Mouse (Mus musculus) testis, adult 2 months (tissue): ENCODE measurements at regions not wholly inside any gene's neighbourhood (a gene's known extent, or its start where the extent isn't known, plus 50 kb on each side); places are given as distances from the start of the nearest gene placed in this dataset.

ENCODE experiments used
- H3K27ac ChIP-seq: fragments of 200-500 bp; 2 replicates; pipeline ENCODE4 v1.5.1; 2012; ENCODE audit warnings: low read depth, low read length; ENCODE audit not compliant: control insufficient read depth, insufficient read depth
- H3K27me3 ChIP-seq: fragments of 200-500 bp; 2 replicates; pipeline ENCODE4 v1.6.1; 2012; ENCODE audit warnings: mild to moderate bottlenecking, low read length, moderate library complexity; ENCODE audit not compliant: control insufficient read depth, insufficient read depth
- H3K36me3 ChIP-seq: fragments of 200-500 bp; 2 replicates; pipeline ENCODE4 v1.6.1; 2012; ENCODE audit warnings: mild to moderate bottlenecking, low read length; ENCODE audit not compliant: control insufficient read depth, insufficient read depth
- H3K4me1 ChIP-seq: fragments of 200-500 bp; 2 replicates; pipeline ENCODE4 v1.6.1; 2012; ENCODE audit warnings: low read length; ENCODE audit not compliant: control insufficient read depth, insufficient read depth
- H3K4me3 ChIP-seq: fragments of 200-500 bp; 2 replicates; pipeline ENCODE4 v1.5.1; 2012; ENCODE audit warnings: low read depth, mild to moderate bottlenecking, low read length, moderate library complexity, mixed read lengths; ENCODE audit not compliant: control insufficient read depth
- CTCF ChIP-seq: fragments of 200-500 bp; IDR thresholded peaks from 2 replicates; pipeline ENCODE4 v1.5.1; 2012; ENCODE audit warnings: low read depth, mild to moderate bottlenecking, inconsistent platforms, low read length, moderate library complexity; ENCODE audit not compliant: control insufficient read depth, insufficient read depth, insufficient replicate concordance
- POLR2A ChIP-seq: fragments of 200-500 bp; IDR thresholded peaks from 2 replicates; pipeline ENCODE4 v1.6.1; 2012; ENCODE audit warnings: low read depth, mild to moderate bottlenecking, inconsistent platforms, low read length, moderate library complexity; ENCODE audit not compliant: control insufficient read depth

DNA sequence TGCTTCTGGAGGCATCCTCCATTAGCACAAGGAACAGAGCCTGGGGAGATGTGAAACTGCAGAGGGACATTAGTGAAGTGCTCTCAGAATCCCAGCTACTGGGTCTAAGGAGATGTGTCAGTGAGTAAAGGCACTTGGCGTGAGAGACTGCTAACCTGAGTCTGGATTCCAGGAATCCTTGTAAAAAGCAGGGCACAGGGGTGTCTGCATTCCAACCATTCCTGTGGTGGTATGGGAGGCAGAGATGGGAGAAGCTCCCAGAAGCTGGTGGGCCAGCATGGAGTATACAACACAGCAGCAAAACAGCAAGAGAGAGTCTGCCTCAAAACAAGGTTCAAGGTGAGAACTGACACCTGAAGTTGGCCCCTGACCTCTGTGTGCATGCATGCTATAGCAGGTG lies 118.9 kb downstream of the Mid1ip1 start:
- Histone ChIP-seq H3K27ac (no peak overlapping the region), H3K4me3 (no peak overlapping the region), H3K27me3 (no peaks in the 10 kb centered on the region), H3K36me3 (no peaks in the 10 kb centered on the region), H3K4me1 (no peaks in the 10 kb centered on the region)
- TF ChIP-seq CTCF (no peak), POLR2A (no peak)

DNA sequence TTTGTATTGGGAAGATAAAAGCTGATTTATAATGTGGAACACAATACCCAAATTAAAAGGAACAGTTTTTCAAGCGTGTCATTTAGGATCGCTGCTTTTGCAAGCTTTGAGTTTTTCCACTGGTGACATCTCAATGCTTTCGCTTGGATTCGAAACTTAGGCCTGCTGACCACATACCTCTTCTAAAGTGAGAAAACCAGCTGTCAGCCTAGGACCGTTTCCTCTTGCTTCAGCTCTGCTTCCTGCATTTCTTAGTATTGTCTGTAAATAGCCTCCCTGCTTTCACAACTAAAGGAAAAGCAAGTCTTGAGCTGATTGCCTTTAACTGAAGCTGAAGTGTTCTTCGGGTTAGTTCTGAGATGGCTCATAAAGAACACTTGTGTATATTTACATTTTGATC lies 142.3 kb downstream of the Mid1ip1 start:
- Histone ChIP-seq H3K27me3 (no peaks in the 10 kb centered on the region), H3K36me3 (no peaks in the 10 kb centered on the region), H3K4me1 (no peaks in the 10 kb centered on the region), H3K4me3 (no peak overlapping the region), H3K27ac (no peak overlapping the region)
- TF ChIP-seq POLR2A (no peak), CTCF (no peak)

DNA sequence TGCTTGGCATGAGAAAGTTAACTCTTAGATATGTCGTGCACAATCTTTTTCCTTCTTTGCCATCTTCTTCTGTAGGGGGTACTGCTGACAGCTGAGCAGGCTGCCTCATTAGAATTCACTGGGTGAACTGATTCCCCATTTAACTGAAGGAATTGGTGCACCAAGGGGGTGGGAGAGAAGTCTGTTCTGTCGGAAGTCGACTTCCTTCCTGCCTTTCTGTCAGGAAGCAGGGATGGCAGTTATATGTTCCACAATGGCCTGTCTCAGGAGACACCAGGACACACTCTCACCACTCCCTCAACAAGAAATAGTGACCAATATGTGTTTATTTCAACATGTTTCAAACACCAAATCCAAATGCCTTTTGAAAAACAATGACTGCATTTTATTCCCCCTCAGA lies 142.9 kb downstream of the Mid1ip1 start:
- Histone ChIP-seq H3K4me3 (no peak overlapping the region), H3K36me3 (no peaks in the 10 kb centered on the region), H3K4me1 (no peaks in the 10 kb centered on the region), H3K27me3 (no peaks in the 10 kb centered on the region), H3K27ac (no peak overlapping the region)
- TF ChIP-seq CTCF (no peak), POLR2A (no peak)

DNA sequence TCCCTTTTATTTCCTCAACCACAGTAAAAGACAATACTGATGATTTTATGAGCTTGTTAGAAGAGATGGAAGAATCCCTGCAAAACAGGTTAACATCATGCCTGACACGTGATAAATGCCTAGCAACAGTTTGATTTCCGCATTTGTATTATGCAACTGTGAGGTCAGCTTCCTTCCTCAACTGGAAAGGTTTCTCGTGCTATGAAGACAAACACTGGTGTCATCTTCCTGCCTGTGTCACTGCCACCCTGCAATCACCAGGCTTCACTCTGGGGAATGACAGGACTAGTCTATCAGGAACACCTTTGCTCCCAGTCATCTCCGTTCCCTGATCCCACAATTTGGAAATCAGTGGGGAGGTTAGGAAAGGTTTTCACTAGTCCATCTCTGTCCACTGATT lies 156.8 kb downstream of the Mid1ip1 start:
- H3K36me3 ChIP-seq = no peaks in the 10 kb centered on the region
- H3K27me3 ChIP-seq = no peaks in the 10 kb centered on the region
- no peak overlapping the region for H3K4me3 ChIP-seq
- TF ChIP-seq POLR2A = no peak
- TF ChIP-seq CTCF = no peak
- no peaks in the 10 kb centered on the region for H3K4me1 ChIP-seq
- no peak overlapping the region for H3K27ac ChIP-seq

DNA sequence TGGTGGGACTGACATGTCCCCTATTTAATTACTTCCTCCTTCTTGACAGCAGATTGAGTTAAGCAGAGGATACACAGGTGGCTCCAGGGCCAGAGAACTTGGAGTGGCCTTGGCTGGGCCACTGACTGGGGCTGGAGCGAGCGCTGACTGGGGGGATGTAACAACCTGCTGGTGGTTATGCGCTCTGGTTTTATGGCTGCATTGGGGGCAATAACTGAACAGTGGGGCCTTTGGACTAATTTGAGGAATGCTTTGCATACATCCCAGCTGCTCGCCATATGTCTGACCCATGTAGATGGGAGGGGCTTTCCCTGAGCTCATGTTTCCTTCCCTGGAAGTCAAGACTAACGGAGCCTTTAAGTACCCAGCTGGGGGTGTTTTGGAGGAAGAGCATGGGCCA lies 163.0 kb downstream of the Mid1ip1 start:
- H3K27me3 ChIP-seq = no peaks in the 10 kb centered on the region

DNA sequence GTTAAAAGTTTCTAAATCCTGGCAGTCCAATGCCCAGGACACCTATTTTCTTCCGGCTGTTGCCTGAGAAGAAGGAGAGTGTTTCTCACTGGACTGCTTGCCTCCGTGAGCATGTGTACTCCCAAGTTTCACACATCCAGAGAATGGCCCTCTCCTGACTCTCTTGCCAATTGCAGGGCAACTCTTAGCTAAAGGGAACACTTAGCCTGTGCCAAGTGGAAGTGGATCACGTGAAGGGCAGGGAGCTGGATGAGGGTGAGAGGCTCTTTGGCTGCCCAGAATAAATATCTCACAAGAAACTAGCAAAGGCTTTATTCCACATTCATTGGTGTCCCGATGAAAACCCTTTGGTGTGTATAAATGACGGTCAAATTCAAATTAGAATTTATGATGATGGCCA lies 164.1 kb downstream of the Mid1ip1 start:
- H3K27me3 ChIP-seq = no peaks in the 10 kb centered on the region
- no peak for TF ChIP-seq POLR2A
- no peak for TF ChIP-seq CTCF
- no peaks in the 10 kb centered on the region for H3K4me1 ChIP-seq
- no peak overlapping the region for H3K4me3 ChIP-seq
- no peaks in the 10 kb centered on the region for H3K36me3 ChIP-seq
- no peak overlapping the region for H3K27ac ChIP-seq

More for the DNA sequence above, 163.0 kb downstream of the Mid1ip1 start:
- no peak overlapping the region for H3K4me3 ChIP-seq
- TF ChIP-seq CTCF = no peak
- no peak for TF ChIP-seq POLR2A
- H3K36me3 ChIP-seq = no peaks in the 10 kb centered on the region
- H3K4me1 ChIP-seq = no peaks in the 10 kb centered on the region
- no peak overlapping the region for H3K27ac ChIP-seq

DNA sequence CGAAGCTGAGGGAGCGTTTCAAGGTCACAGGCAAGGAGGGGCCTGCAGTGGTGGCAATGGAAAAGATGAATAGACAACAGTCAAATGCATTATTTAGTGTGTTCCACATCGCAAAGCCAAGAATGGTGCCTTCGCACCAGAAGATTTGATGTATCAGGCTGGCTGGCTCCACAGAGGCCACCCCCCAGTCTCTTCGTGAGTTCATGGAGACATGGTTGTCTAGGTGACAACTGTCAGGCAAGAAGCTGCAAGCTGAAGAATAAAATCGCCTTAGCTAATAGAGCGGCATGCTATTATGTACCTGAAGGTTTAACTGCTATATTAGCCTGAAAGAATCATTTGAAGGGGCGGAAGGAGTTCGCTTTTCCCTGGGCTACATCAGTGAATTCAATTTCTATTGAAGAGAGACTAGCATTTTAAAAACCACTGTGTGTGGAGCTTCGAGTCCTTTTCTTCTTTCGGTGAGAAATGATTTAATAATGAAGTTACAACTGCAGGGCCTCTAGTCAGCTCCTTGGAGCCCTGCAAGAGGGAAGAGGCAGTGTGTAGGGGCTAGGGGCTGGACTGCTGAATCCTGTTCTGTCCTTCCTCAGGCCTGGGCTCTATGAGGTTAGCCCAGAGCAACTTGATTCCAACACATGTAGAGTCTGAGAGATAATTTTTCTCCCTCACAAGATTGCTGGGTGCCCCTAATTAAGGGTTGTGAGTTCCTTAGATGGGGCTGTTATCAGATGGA lies 169.1 kb downstream of the Mid1ip1 start:
- TF ChIP-seq POLR2A (no peak), CTCF (no peak)
- Histone ChIP-seq H3K36me3 (no peaks in the 10 kb centered on the region), H3K27me3 (no peaks in the 10 kb centered on the region), H3K27ac (no peak overlapping the region), H3K4me1 (no peaks in the 10 kb centered on the region), H3K4me3 (no peak overlapping the region)

DNA sequence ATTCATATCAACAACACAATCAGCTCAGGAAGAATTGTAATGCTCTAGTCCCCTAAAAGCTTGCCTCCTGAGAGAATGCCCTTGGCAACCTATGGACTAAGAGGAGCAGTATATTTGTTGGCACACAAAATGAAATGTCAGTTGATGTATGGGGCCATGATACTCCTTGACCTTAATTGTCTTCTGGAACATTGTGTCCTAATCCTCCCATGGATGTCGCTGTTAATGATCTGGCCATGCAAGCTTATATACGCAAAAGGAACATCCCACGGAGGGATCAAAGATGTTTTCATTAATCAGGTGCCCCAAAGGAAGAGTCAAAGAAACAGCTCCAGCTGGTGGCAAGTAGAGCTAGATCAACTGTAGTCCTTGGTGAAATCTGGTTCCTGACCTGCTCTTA lies 178.0 kb downstream of the Mid1ip1 start:
- no peak overlapping the region for H3K27ac ChIP-seq
- TF ChIP-seq POLR2A = no peak
- no peak for TF ChIP-seq CTCF
- H3K4me3 ChIP-seq = no peak overlapping the region
- no peaks in the 10 kb centered on the region for H3K4me1 ChIP-seq
- no peaks in the 10 kb centered on the region for H3K36me3 ChIP-seq
- no peaks in the 10 kb centered on the region for H3K27me3 ChIP-seq
